Mouse (Mus musculus) left cerebral cortex, postnatal 4 days (tissue): Measurements from ENCODE around the gene AL731706.1. TPM values are rescaled to one million over a fixed set of nuclear protein-coding genes. Genes with fewer than 3 reads are reported as not detected.

ENCODE experiments used
- DNase-seq: peaks from one replicate; pipeline ENCODE4 v3.0.0-alpha.2; 2022
- intact Hi-C: fragments of 180-260 bp; cut with DNase I; formaldehyde crosslinking; loops from one replicate; pipeline ENCODE4 v1.15.1; 2025
- total RNA-seq, 2 experiments: library from RNA; stranded (reverse); gene quantifications; 2 replicates each; pipeline ENCODE4 v1.2.3; 2021

The AL731706.1 gene
- total RNA-seq, 2 experiments from 2014 or later, result 11.6 to 16.5 TPM

- no peak for DNase-seq
- intact Hi-C loops, result no loop called here
These were observed 40.8 kb downstream of the AL731706.1 start for GRCm38 (mm10) chr2:136850366-136850765.

- no peak for DNase-seq
- intact Hi-C loops, result no loop called here
These were observed 53.2 kb downstream of the AL731706.1 start for GRCm38 (mm10) chr2:136837994-136838393.

- peak; percentile 15 for DNase-seq
- intact Hi-C loops, result no loop called here
These were observed 55.3 kb downstream of the AL731706.1 start for GRCm38 (mm10) chr2:136835882-136836281.

- DNase-seq, result no peak
- intact Hi-C loops, result no loop called here
These were observed 56.5 kb downstream of the AL731706.1 start for GRCm38 (mm10) chr2:136834715-136835075.

- no peak for DNase-seq
- intact Hi-C loops, result no loop called here
These were observed 57.0 kb downstream of the AL731706.1 start for GRCm38 (mm10) chr2:136833976-136834714.

GRCm38 (mm10) chr2:136832936-136833335 lies 58.3 kb downstream of the AL731706.1 start:
- intact Hi-C loops, result no loop called here
- no peak for DNase-seq

Other genes with a start within 250 kb of the AL731706.1 start
- 100 to 1,000 TPM; 526 to 550 TPM for gene Snap25, start 177.9 kb downstream of the AL731706.1 start, total RNA-seq
- not detected for gene AL731706.2, start 5.7 kb downstream of the AL731706.1 start, total RNA-seq
- gene Slx4ip, start 171 bp downstream of the AL731706.1 start, total RNA-seq, result 10 to 100 TPM; 11.5 to 12.3 TPM
- gene Mkks, start within 50 bp of the AL731706.1 start, total RNA-seq, result 10 to 100 TPM; 14.4 to 17.7 TPM
- gene Jag1, start 225.3 kb upstream of the AL731706.1 start, total RNA-seq, result 1 to 10 TPM; 9.5 to 9.6 TPM